Mouse (Mus musculus): ENCODE data around the gene Timm8a1.
"Not testable (repeated sequence)": the region's sequence is repeated elsewhere in the genome, so short reads cannot be mapped to it uniquely, and the experiment has no call there.

The Timm8a1 gene

DNA sequence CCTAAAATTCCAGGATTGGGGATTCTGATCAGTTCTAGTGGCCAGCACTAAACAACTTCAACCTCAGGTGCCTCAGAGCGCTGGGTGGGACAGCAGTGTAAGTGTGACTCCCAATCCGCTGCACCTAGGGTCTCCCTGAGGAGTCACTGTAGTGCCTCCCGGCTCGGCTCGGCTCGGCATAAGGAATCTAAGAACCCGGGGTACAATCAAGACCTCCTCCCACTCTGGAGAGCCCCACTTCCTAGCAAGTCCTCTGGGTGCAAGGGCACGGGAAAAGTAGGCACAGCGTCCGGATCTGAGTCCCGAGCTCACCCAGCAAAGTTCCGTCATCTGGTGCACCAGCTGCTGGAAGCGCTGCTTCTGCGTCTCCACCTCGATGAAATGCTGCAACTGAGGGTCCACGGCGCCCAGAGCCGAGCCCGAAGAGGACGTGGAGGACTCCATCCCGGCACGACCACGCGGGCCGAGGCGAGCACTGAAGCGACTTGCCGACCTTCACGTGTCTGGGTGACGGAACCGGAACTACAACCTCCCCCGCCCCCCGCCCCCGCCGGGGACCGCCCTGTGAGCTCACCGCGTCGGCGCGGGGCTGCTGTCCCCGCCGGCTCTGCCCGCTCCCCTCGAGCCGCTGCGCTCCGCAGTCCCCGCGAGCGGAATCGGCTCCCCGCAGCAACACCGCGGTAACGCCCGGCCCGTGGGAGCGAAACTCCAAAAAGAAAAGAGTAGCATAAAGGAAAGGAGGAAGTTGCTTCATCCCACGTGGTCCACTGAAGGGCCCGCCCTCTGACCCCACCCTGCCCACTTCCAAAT, at the start of gene Timm8a1:
Timm8a1 (minus strand) TSS at position 721 of the 810 bp plus-strand sequence.
- peak; percentile 35 to 51 for DNase-seq (ENCODE audit: low spot score in 2 of 2)

- no peak for DNase-seq (ENCODE audit: low spot score in 2 of 2)
Observed at GRCm38 (mm10) chrX:134589836-134590235, 48.2 kb upstream of the Timm8a1 start.

DNA sequence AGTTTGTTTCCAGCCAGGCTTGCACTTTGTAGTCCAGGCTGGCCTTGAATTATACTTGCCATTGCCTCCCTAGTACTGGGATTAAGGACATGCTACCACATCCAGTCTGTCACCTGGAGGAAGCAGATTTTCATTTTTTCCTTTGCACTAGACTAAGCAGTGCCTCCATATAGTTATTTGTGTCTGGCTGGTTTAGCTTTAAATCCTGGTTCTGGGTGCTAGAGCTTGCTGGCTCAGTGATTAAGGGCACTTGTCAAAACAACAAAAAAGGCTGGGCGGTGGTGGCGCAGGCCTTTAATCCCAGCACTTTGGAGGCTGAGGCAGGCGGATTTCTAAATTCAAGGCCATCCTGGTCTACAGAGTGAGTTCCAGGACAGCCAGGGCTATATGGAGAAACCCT, 47.3 kb upstream of the Timm8a1 start:
- no peak for DNase-seq (ENCODE audit: low spot score in 2 of 2)

DNA sequence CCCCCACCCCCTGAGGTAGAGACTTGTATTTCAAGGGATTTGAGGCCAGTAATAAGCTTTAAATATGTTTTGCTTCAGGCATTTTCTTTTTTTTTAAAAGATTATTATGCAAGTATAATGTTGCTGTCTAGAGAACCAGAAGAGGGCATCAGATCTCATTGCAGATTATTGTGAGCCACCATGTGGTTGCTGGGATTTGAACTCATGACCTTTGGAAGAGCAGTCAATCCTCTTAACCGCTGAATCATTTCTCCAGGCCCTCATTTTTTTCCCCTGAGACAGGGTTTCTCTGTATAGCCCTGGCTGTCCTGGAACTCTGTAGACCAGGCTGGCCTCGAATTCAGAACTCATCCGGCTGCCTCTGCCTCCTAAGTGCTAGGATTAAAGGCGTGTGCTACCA, 46.6 kb upstream of the Timm8a1 start:
- no peak for DNase-seq (ENCODE audit: low spot score in 2 of 2)

DNA sequence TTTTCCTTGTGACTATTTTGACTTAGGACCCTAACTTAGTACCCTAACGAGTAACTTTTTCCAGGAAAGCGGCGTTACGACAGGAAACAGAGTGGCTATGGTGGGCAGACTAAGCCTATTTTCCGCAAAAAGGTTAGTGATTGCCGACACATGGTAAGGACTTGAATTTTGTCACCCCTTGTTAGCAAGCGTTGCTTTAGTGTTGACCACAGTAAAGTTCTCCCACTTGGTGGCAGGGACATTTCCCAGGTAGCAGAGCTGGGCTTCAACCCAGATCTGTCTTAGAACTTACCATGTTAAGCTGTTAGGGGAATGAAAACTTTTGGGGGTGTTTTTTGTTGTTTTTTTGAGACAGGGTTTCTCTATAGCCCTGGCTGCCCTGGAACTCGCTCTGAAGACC, 44.8 kb upstream of the Timm8a1 start:
- no peak for DNase-seq (ENCODE audit: low spot score in 2 of 2)

- peak; percentile 90 to 91 for DNase-seq (ENCODE audit: low spot score in 2 of 2)
Observed at GRCm38 (mm10) chrX:134585103-134586002, 43.7 kb upstream of the Timm8a1 start, which contains the start of gene Rpl36a. TSS of gene Rpl36a (plus strand) at chrX:134585654.

GRCm38 (mm10) chrX:134582888-134583669, 41.4 kb upstream of the Timm8a1 start, which contains the start of gene Btk:
TSS of gene Btk (minus strand) at chrX:134583570.
- DNase-seq (ENCODE audit: low spot score in 2 of 2) = no peak

GRCm38 (mm10) chrX:134582270-134582669, 40.6 kb upstream of the Timm8a1 start:
- no peak for DNase-seq (ENCODE audit: low spot score in 2 of 2)

DNA sequence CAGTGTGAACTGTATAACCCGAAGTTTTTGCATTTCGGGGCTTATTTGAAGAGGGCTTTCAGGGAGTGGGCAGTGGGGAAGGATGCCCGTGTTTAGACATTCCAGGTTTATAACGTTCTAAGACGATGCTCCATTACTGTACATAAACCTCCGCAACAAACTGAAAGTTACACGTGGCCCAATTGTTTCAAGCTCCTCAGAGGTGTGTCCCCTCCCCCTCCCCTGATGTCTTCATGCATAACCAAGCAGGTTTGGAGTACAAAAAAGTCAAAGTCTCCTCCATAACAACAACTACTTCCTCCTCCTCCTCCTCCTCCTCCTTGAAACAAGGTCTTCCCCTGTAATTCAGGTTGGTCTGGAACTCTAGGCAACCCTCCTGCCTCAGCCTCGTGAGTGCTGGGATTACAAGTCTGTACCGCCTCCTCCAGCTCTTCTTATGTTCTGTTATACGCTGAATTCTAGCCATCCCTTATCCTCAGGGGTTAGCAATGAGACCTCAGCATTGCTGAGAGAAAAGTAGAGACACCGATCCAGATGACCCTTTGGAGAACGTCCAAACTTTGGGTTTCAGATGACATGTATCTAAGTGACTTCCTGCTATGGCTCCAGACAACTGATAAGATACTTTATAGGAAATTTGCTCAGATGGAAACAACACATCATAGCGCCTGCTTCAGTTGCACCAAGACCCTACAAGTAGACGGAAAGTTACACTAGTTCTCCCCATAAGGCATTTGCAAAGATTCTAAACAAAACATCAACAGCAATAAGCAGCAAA, 39.1 kb upstream of the Timm8a1 start:
- no peak for DNase-seq (ENCODE audit: low spot score in 2 of 2)

- no peak for DNase-seq (ENCODE audit: low spot score in 2 of 2)
Observed at GRCm38 (mm10) chrX:134577896-134578295, 36.2 kb upstream of the Timm8a1 start.

- DNase-seq (ENCODE audit: low spot score in 2 of 2) = no peak
Observed at GRCm38 (mm10) chrX:134566536-134567222, 25.0 kb upstream of the Timm8a1 start.

DNA sequence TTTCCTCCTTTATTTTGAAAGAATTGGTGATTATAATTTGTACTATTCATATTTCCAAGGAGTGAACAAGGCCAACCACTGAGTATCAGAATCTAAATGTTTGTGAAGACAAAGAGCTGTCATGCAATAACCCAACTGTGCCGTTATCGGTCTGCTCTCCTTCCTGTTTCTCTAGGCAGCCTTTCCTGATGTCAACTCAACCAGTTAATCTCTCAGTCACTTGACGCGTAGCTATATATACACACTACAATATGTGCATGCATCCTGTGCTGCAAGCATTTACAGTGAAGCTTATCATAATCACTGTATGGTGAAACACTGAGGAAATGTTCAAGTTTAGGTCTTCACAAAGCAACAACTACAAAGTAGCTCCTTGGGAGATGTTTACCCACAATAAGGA, 22.7 kb upstream of the Timm8a1 start:
- no peak for DNase-seq (ENCODE audit: low spot score in 2 of 2)

DNA sequence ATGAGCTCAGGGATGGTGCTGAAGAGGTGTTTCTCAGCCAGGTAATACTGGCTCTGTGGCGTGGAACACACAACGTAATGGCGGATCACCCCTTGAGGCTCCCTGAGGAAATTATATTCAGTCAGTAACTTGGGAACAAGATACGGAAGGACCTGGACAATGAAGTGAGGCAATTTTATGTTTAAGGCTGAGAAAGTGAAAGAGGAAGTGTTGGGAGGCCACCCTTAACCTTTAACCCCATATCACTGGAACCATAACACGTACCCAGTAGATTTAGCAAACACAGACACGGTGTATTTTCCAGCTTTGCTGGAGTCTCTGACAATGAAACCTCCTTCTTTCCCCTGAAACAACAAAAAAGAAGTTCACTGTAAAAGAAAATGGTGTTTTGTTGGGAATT, 12.8 kb upstream of the Timm8a1 start:
- DNase-seq (ENCODE audit: low spot score in 2 of 2) = no peak

DNA sequence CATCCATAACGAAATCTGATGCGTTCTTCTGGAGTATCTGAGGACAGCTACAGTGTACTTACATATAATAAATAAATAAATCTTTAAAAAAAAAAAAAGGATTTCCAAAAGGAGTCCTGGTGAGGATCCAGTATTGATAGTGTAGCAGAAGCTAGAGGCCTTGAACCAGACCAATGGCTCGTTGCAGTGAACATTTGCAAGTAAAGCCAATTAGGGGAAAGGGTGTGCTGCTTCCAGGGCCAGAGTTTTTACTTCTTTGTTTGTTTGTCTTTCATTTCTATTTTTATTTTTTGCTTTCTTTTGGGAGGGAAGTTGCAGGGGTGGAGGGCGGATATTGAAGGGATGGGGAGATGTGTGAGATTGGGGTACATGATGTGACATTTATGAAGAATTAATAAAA, 11.7 kb upstream of the Timm8a1 start:
- DNase-seq (ENCODE audit: low spot score in 2 of 2) = no peak

GRCm38 (mm10) chrX:134550903-134551302, 9.2 kb upstream of the Timm8a1 start:
- DNase-seq (ENCODE audit: low spot score in 2 of 2) = peak; percentile 7 to 25

GRCm38 (mm10) chrX:134547330-134547729, 5.7 kb upstream of the Timm8a1 start:
- no peak for DNase-seq (ENCODE audit: low spot score in 2 of 2)

DNA sequence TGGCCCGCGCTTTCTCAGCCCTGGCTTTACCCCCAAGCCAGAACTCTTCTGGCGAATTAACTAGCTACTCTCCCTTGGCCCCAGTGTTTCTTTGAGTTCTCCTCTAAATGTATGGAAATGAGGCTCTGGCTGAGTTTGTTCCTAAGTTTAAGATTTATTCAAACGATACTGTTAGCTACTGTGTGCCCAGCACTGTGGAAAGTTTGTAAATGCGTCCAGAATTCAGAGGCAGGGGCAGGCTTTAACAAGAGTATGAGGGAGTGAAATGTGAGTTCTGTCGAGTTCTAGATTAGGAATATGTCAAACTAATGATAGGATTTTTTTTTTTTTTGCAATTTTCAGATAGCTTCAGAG, 267 bp upstream of the Timm8a1 start:
- DNase-seq (ENCODE audit: low spot score in 2 of 2) = no peak

DNA sequence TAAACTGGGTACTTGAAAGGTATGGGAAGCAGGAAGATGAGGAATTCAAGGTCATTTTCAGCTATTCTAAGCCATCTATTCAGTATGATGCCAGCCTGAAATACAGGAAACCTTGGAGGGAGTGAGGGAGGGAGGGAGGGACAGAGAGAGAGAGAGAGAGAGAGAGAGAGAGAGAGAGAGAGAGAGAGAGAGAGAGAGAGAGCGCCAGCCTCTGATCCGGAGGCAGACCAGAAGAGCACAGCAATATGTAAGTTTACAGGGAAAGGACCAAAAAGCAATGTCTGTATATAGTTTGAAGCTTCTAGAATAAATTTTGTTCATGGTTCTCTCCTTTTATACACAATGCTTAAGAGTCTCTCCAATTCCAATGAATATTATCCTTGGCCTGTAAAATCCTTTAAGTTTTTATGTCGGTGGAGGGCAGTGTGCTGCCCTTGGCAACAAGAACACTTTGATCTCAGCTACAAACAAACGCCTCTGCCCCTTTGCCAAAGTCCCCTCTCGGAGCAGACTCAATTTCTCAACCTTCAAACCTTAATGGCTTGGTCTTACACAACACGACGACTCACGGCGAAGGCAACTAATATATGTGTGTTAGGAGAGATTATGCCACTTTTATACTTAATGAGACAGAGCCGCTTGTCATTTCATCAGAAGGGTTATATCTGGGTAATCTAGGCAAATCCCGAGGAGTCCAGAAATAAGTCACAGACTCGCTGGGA, 1.1 kb downstream of the Timm8a1 start:
- DNase-seq (ENCODE audit: low spot score in 2 of 2) = peak in 1 of 2 experiments; percentile 1

GRCm38 (mm10) chrX:134539795-134540194, 1.9 kb downstream of the Timm8a1 start:
- DNase-seq (ENCODE audit: low spot score in 2 of 2) = not testable (repeated sequence)

GRCm38 (mm10) chrX:134533346-134533745, 8.3 kb downstream of the Timm8a1 start:
- no peak for DNase-seq (ENCODE audit: low spot score in 2 of 2)

All from frontal cortex, postnatal 36 days (tissue).